Mouse (Mus musculus) stomach, embryonic 16.5 days (tissue): ENCODE data around the gene Hoxd8. TPM values are rescaled to one million over a fixed set of nuclear protein-coding genes. Genes with fewer than 3 reads are reported as not detected.

Experiments used
- ATAC-seq: fragments of 200-750 bp; cut with Nextera tagmentation; 2 replicates; pipeline ENCODE4 v1.8.0; 2017; ENCODE audit warnings: moderate number of reproducible peaks, moderate TSS enrichment; ENCODE audit not compliant: insufficient read depth, low FRiP score
- H3K27ac ChIP-seq: fragments of 300-500 bp; sonication (generic); 2 replicates; pipeline ENCODE4 v1.5.1; 2014; ENCODE audit warnings: low read length
- H3K27me3 ChIP-seq: fragments of 300-500 bp; sonication (generic); 2 replicates; pipeline ENCODE4 v1.6.1; 2014; ENCODE audit warnings: low read length, control low read depth, mixed read lengths; ENCODE audit not compliant: control insufficient read depth, insufficient read depth
- H3K36me3 ChIP-seq: fragments of 300-500 bp; sonication (generic); 2 replicates; pipeline ENCODE4 v1.6.1; 2014; ENCODE audit warnings: low read length; ENCODE audit not compliant: control insufficient read depth, insufficient read depth
- H3K4me1 ChIP-seq: fragments of 300-500 bp; sonication (generic); 2 replicates; pipeline ENCODE4 v1.6.1; 2014; ENCODE audit warnings: low read length, control low read depth, mixed read lengths; ENCODE audit not compliant: control insufficient read depth, insufficient read depth
- H3K4me2 ChIP-seq: fragments of 300-500 bp; sonication (generic); 2 replicates; pipeline ENCODE4 v1.6.1; 2014; ENCODE audit warnings: low read depth, low read length, mixed read lengths
- H3K4me3 ChIP-seq: fragments of 300-500 bp; sonication (generic); replicated peaks from 2 replicates; pipeline ENCODE4 v1.5.1; 2014; ENCODE audit warnings: mild to moderate bottlenecking, low read length
- H3K9ac ChIP-seq: fragments of 300-500 bp; sonication (generic); 2 replicates; pipeline ENCODE4 v1.6.1; 2014; ENCODE audit warnings: low read length
- H3K9me3 ChIP-seq: fragments of 300-500 bp; sonication (generic); replicated peaks from 2 replicates; pipeline ENCODE4 v1.6.1; 2016; ENCODE audit warnings: low read length, control low read depth; ENCODE audit not compliant: control insufficient read depth
- WGBS: fragments of 180-500 bp; shearing (Covaris S2); extraction: QIAGEN DNeasy Blood & Tissue Kit; methylation state at CpG from one replicate; pipeline ENCODE4 v1.1.7; 2014; 5-methylcytosine and 5-hydroxymethylcytosine counted together
- polyA plus RNA-seq: library from polyadenylated mRNA; unstranded; fragments of >200 nt; fragmentation: Nextera tagmentation; extraction: Ambion mirVana; gene quantifications from 2 replicates; pipeline ENCODE4 v1.2.1, GENCODE M21; 2015

Gene Hoxd8
- polyA plus RNA-seq, 1 experiment from 2014 or later: 1.7 TPM

DNA sequence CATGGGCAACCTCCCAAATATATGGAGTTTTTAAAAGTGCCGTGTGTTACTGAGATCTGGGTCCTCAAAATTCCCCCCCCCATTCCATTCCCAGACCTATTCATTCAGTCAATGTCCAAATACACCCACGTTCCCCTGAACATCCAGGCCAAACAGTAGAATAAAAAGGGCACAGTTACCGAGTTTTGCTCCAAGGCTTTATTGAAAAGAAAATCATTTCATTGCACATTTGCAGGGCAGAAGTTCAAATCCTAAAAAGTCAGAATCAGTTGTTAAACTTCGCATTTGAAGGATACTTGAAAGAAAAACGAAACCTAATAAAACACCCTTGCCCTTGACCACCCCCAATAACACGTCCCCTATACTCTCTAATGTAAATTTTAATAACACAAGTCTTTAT lies 1.6 kb upstream of the Hoxd8 start:
- Histone ChIP-seq H3K9ac (no peak overlapping the region), H3K36me3 (no peaks in the 10 kb centered on the region), H3K4me1 (peaks cover 7% of the 10 kb centered on the region), H3K27me3 (peaks cover 90% of the 10 kb centered on the region), H3K4me2 (no peak overlapping the region), H3K9me3 (no peaks in the 10 kb centered on the region), H3K4me3 (no peak overlapping the region), H3K27ac (no peak overlapping the region)
- 30% methylated on average over 6 of the region's 6 CpGs for WGBS
- no peak for ATAC-seq

DNA sequence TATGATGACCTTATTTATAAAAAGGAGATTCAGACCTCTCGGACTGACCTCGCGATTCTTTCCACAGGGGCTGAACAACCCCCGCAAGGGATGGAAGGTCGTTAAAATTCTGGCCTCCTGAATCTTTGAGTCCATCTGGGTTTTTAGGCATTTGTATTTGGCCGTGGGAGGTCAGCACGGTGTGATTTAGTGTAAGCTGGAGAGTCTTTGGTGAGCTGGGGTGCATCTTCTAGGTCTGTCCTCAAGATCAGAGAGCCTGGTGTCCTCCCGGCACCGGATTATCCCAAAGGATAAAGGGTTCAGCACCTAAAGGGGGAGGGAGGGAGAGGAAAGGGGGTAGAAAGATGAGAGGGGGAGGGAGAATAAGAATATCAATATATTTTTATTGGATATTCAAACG lies 1.1 kb upstream of the Hoxd8 start:
- H3K4me1 ChIP-seq: 0 out of 2 replicates have a peak, but pooled peaks cover 3% of the 10 kb centered on the region
- no peak for ATAC-seq
- H3K27me3 ChIP-seq: peaks cover 90% of the 10 kb centered on the region
- no peak overlapping the region for H3K4me2 ChIP-seq
- no peaks in the 10 kb centered on the region for H3K9me3 ChIP-seq
- no peak overlapping the region for H3K27ac ChIP-seq
- H3K9ac ChIP-seq: no peak overlapping the region
- 13% methylated on average over 10 of the region's 10 CpGs for WGBS
- H3K36me3 ChIP-seq: no peaks in the 10 kb centered on the region
- H3K4me3 ChIP-seq: no peak overlapping the region

DNA sequence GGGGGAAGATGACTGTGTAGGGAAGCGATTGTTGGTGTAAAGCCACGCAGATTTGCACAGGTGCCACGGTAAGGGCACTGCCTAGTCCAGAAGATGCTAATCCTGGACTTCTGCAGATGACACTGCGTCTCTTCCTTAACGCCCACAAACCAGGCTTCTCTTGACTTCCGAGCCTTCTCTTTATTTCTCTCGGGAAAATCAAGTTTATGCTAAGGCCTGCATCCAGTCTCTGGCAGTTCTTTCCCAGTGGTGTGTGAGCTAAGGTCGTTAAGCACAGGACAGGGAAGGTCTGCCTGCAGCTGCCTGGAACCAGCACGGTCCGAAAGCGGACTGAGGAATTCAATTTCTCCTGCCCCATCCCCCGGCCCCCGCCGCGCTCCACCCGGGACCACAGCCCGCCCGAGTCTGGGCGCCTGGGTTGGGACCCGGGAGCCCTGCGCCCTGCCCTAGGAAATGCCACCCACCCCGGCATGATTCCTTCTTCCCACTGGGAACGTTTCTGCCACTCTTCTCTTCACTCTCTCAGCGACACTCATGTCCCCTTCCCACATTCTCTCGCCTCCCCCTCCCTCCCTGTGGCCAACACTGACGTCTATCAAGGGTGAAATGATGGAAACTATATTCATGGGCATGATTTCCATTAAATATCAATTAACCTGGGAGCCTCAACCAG lies 559 bp upstream of the Hoxd8 start:
- Histone ChIP-seq H3K4me1 (0 out of 2 replicates have a peak, but pooled peaks cover 3% of the 10 kb centered on the region), H3K4me3 (no peak overlapping the region), H3K9ac (no peak overlapping the region), H3K9me3 (no peaks in the 10 kb centered on the region), H3K36me3 (no peaks in the 10 kb centered on the region), H3K4me2 (no peak overlapping the region), H3K27me3 (peaks cover 90% of the 10 kb centered on the region), H3K27ac (no peak overlapping the region)
- no peak for ATAC-seq
- 7% methylated on average over 26 of the region's 26 CpGs for WGBS

DNA sequence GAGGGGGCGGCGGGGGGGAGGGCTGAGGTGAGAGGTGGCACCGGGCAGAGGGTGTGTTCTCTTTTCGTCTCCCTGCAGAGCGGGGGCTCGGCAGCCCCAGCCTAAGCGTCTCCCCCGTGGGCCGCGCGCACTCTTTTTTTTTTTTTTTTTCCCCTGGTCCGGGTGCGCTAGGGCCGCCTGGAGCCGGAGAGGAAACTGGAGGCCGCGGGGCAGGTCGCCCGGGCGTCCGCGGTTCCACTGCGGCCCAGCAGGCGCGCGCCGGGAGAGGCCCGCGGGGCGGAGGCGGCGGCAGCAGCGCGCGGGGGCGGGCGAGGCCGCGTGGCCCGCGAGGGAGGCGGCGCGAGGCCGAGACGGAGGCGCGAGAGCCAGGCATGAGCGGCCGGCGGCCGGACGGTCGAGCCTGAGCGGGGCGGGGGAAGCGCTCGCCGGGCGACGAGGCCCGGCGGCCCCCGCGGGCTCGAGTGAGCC lies 618 bp downstream of the Hoxd8 start:
- Histone ChIP-seq H3K9ac (peak overlapping the region; percentile 69), H3K4me3 (peak overlapping the region; percentile 50), H3K9me3 (no peaks in the 10 kb centered on the region), H3K4me2 (peak overlapping the region; percentile 74), H3K27me3 (peaks cover 89% of the 10 kb centered on the region), H3K36me3 (no peaks in the 10 kb centered on the region), H3K4me1 (0 out of 2 replicates have a peak, but pooled peaks cover 3% of the 10 kb centered on the region), H3K27ac (no peak overlapping the region)
- peak; percentile 8; the same call in 1 of the 2 replicates for ATAC-seq
- 0% methylated on average over 41 of the region's 66 CpGs for WGBS

DNA sequence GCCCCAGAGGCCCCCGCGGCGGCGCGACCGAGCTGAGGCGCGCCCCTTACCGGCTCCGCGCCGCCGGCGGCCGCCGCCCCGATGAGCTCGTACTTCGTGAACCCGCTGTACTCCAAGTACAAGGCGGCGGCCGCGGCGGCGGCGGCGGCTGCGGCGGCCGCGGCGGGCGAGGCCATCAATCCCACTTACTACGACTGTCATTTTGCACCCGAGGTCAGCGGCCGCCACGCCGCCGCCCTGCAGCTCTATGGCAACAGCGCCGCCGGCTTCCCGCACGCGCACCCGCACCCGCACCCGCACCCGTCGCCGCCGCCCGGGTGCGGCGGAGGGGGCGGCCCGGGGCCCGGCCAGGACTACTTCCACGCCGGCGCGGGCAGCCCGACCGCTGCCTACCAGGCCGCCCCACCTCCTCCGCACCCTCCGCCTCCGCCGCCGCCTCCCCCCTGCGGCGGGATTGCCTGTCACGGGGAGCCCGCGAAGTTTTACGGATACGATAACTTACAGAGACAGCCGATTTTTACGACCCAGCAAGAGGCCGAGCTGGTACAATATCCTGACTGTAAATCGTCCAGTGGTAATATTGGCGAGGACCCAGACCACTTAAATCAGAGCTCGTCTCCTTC lies 1.2 kb downstream of the Hoxd8 start:
- H3K36me3 ChIP-seq: no peaks in the 10 kb centered on the region
- peak overlapping the region; percentile 74 for H3K4me2 ChIP-seq
- H3K9me3 ChIP-seq: no peaks in the 10 kb centered on the region
- H3K27me3 ChIP-seq: peaks cover 89% of the 10 kb centered on the region
- H3K9ac ChIP-seq: peak overlapping the region; percentile 69
- 0 out of 2 replicates have a peak, but pooled peaks cover 3% of the 10 kb centered on the region for H3K4me1 ChIP-seq
- peak overlapping the region; percentile 50 for H3K4me3 ChIP-seq
- WGBS: under 1% methylated on average over 79 of the region's 85 CpGs
- peak; percentile 54; the same call in 1 of the 2 replicates for ATAC-seq
- no peak overlapping the region for H3K27ac ChIP-seq

DNA sequence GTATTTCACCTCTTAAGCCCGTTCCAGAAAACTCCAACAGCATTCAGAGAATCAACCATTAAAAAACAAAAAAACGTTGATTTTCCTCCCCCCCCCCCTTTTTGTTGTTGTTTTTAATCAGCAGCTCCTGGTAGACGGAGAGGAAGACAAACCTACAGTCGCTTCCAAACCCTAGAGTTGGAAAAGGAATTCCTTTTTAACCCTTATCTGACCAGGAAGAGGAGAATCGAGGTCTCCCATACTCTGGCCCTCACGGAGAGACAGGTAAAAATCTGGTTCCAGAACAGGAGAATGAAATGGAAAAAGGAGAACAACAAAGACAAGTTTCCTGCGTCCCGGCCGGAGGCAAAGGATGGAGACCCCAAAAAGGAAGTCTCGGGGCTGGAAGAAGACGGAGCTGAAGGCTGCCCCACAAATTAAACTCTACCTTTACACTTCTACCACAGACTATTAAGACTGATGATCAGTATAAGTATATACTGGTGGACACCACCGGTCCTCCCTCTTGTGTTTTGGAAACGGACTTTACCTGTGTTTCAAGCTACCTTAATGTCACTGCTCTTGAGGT lies 2.1 kb downstream of the Hoxd8 start:
- Histone ChIP-seq H3K4me3 (peak overlapping the region; percentile 50), H3K4me1 (0 out of 2 replicates have a peak, but pooled peaks cover 3% of the 10 kb centered on the region), H3K4me2 (0 out of 2 replicates have a peak overlapping the region, but pooled peaks have one; percentile 1), H3K27me3 (peaks cover 87% of the 10 kb centered on the region), H3K9ac (no peak overlapping the region), H3K27ac (no peak overlapping the region), H3K9me3 (no peaks in the 10 kb centered on the region), H3K36me3 (no peaks in the 10 kb centered on the region)
- WGBS: 6% methylated on average over 13 of the region's 13 CpGs
- no peak for ATAC-seq

DNA sequence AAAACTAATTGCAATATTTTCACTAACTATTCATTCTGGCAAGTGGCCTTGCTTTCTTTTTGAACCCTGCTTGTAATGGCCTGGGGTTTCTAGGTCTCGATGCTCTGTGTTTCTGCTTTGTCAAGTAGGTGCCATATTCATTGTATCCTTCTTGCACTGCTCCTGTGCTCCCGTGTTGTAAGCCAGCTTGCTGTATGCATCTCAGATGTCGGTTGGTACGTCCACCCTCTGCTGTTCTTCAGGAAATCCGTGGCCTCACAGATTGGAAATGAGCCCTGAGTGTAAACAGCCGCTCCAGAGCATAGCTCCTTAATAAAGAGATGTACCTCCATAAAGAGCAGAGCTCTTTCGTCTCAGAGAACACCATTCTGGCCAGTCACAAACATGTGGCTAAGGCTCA lies 3.2 kb downstream of the Hoxd8 start:
- Histone ChIP-seq H3K4me2 (no peak overlapping the region), H3K27ac (no peak overlapping the region), H3K4me3 (no peak overlapping the region), H3K27me3 (peaks cover 92% of the 10 kb centered on the region), H3K36me3 (no peaks in the 10 kb centered on the region), H3K9me3 (no peaks in the 10 kb centered on the region), H3K9ac (no peak overlapping the region), H3K4me1 (0 out of 2 replicates have a peak, but pooled peaks cover 5% of the 10 kb centered on the region)
- ATAC-seq: no peak
- WGBS: 23% methylated on average over 7 of the region's 7 CpGs

DNA sequence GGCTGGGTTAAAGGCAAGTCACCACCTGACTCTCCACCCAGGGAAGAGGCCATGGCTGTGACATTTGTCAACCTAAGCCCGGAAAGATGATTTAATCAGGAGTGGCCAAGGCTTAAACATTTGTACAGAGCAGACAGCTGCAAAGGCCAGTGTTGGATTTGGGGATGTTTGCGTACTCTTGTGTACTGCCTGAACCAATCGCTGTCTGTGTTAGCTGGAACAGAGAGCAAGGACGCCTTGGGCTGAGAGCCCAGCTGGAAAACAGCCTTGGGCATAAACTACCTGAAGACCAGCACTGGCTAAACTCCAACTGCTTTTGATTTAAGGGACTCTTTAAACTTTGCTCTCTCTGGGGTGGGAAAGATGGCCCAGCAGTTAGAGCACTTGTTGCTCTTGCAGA lies 4.3 kb downstream of the Hoxd8 start:
- WGBS: 23% methylated on average over 4 of the region's 4 CpGs
- Histone ChIP-seq H3K9me3 (no peaks in the 10 kb centered on the region), H3K4me3 (no peak overlapping the region), H3K4me2 (no peak overlapping the region), H3K36me3 (no peaks in the 10 kb centered on the region), H3K4me1 (0 out of 2 replicates have a peak, but pooled peaks cover 5% of the 10 kb centered on the region), H3K9ac (no peak overlapping the region), H3K27me3 (peaks cover 91% of the 10 kb centered on the region), H3K27ac (no peak overlapping the region)
- no peak for ATAC-seq
